Mouse (Mus musculus) telencephalon, adult 2 months (tissue): ENCODE results near the gene Maf.

Experiments
- DNase-seq: peaks from one replicate; pipeline ENCODE4 v3.0.0-alpha.2; 2011; ENCODE audit warnings: low read depth, low spot score

Maf gene

GRCm38 (mm10) chr8:115707731-115708590, at the start of gene Maf:
Maf (minus strand) TSS chr8:115707794.
- DNase-seq = peak; percentile 63

- DNase-seq = no peak
Measured at GRCm38 (mm10) chr8:115756965-115757364, 49.4 kb upstream of the Maf start.

GRCm38 (mm10) chr8:115756027-115756426, 48.4 kb upstream of the Maf start:
- DNase-seq = no peak

- no peak for DNase-seq
Measured at GRCm38 (mm10) chr8:115754694-115755093, 47.1 kb upstream of the Maf start.

- no peak for DNase-seq
Measured at GRCm38 (mm10) chr8:115753801-115754200, 46.2 kb upstream of the Maf start.

- DNase-seq = no peak
Measured at GRCm38 (mm10) chr8:115747426-115747825, 39.8 kb upstream of the Maf start.

- no peak for DNase-seq
Measured at GRCm38 (mm10) chr8:115745648-115746047, 38.1 kb upstream of the Maf start.

- no peak for DNase-seq
Measured at GRCm38 (mm10) chr8:115743441-115743840, 35.8 kb upstream of the Maf start.

- peak; percentile 47 for DNase-seq
Measured at GRCm38 (mm10) chr8:115742646-115743045, 35.1 kb upstream of the Maf start.

GRCm38 (mm10) chr8:115741964-115742363, 34.4 kb upstream of the Maf start:
- DNase-seq = no peak

- DNase-seq = no peak
Measured at GRCm38 (mm10) chr8:115739756-115740155, 32.2 kb upstream of the Maf start.

- no peak for DNase-seq
Measured at GRCm38 (mm10) chr8:115732401-115732800, 24.8 kb upstream of the Maf start.

- no peak for DNase-seq
Measured at GRCm38 (mm10) chr8:115726807-115727206, 19.2 kb upstream of the Maf start.

GRCm38 (mm10) chr8:115726231-115726630, 18.6 kb upstream of the Maf start:
- DNase-seq = no peak

GRCm38 (mm10) chr8:115719126-115719525, 11.5 kb upstream of the Maf start:
- DNase-seq = no peak

- DNase-seq = no peak
Measured at GRCm38 (mm10) chr8:115718621-115719020, 11.0 kb upstream of the Maf start.

GRCm38 (mm10) chr8:115715262-115715661, 7.7 kb upstream of the Maf start:
- no peak for DNase-seq

GRCm38 (mm10) chr8:115711106-115711505, 3.5 kb upstream of the Maf start:
- DNase-seq = no peak

GRCm38 (mm10) chr8:115709931-115710330, 2.3 kb upstream of the Maf start:
- no peak for DNase-seq

- DNase-seq = peak; percentile 50
Measured at GRCm38 (mm10) chr8:115708936-115709780, 1.6 kb upstream of the Maf start.

- DNase-seq = no peak
Measured at GRCm38 (mm10) chr8:115706861-115707730, 498 bp downstream of the Maf start.
